Mouse (Mus musculus) embryonic fibroblast, embryonic 13.5 days (primary cell): Measurements from ENCODE around the gene Ssx2ip.

ENCODE experiments used
- CTCF ChIP-seq: IDR thresholded peaks from 2 replicates; pipeline ENCODE4 v1.5.1; 2011; ENCODE audit warnings: mild to moderate bottlenecking, control low read depth, low read length, moderate library complexity, borderline replicate concordance; ENCODE audit not compliant: insufficient read depth
- POLR2A ChIP-seq: IDR thresholded peaks from 2 replicates; pipeline ENCODE4 v1.6.1; 2011; ENCODE audit warnings: low read depth, mild to moderate bottlenecking, control low read depth, low read length, moderate library complexity

DNA sequence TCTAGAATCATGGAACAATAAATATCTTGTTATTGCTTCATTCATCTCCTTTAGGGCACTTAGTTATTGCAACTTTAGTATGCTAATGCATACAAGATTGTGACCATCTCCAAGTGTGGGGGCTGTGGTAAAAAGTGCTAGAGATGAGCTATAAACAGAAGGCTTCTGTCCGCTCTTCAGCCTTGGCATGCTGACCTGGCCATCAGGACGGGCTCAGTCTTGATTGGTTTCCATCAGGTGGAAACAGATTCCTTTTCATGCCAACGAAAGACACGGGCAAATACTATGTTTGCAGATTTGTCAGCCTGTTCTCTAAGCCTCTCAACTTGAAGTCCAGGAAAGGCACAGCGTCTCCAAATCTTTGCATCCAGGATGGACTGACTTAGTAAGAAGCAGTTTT is 42.7 kb downstream of the Ssx2ip start:
- TF ChIP-seq POLR2A (no peak), CTCF (no peak)
